Mouse (Mus musculus): ENCODE results near the gene Erg28. TPM values are rescaled to one million over a fixed set of nuclear protein-coding genes. Genes with fewer than 3 reads are reported as not detected.

The Erg28 gene
- polyA plus RNA-seq, 1 experiment from 2014 or later = 89.4 TPM

GRCm38 (mm10) chr12:85767750-85768149 lies 56.6 kb downstream of the Erg28 start:
- Histone ChIP-seq H3K36me3 (no peaks in the 10 kb centered on the region), H3K9ac (replicated peaks) (no peak overlapping the region), H3K9me3 (no peaks in the 10 kb centered on the region), H3K4me1 (no peaks in the 10 kb centered on the region), H3K4me3 (no peak overlapping the region), H3K27ac (replicated peaks) (no peak overlapping the region), H3K27me3 (no peaks in the 10 kb centered on the region), H3K4me2 (replicated peaks) (no peak overlapping the region)
- ATAC-seq (ENCODE audit: low FRiP score, low read depth) = no peak
- 66% methylated on average over 4 of the region's 4 CpGs for WGBS

GRCm38 (mm10) chr12:85766287-85766686 lies 58.1 kb downstream of the Erg28 start:
- no peak overlapping the region for H3K4me3 ChIP-seq
- no peak overlapping the region for H3K4me2 ChIP-seq (replicated peaks)
- H3K4me1 ChIP-seq = no peaks in the 10 kb centered on the region
- H3K36me3 ChIP-seq = no peaks in the 10 kb centered on the region
- no peak overlapping the region for H3K27ac ChIP-seq (replicated peaks)
- no peaks in the 10 kb centered on the region for H3K27me3 ChIP-seq
- WGBS = 80% methylated on average over 3 of the region's 3 CpGs
- H3K9me3 ChIP-seq = no peaks in the 10 kb centered on the region
- no peak overlapping the region for H3K9ac ChIP-seq (replicated peaks)
- no peak for ATAC-seq (ENCODE audit: low FRiP score, low read depth)

Other genes starting within 250 kb of the Erg28 start
- 0.54 and 0.92 TPM in 2 replicates for gene Jdp2, start 225.5 kb downstream of the Erg28 start, polyA plus RNA-seq (2016; fragmentation: Nextera tagmentation; extraction: Ambion mirVana)
- 1.2 and 2.0 TPM in 2 replicates for gene Batf, start 137.9 kb downstream of the Erg28 start, polyA plus RNA-seq (2016; fragmentation: Nextera tagmentation; extraction: Ambion mirVana)
- gene Flvcr2, start 78.0 kb downstream of the Erg28 start, polyA plus RNA-seq (2016; fragmentation: Nextera tagmentation; extraction: Ambion mirVana) = 2.3 and 2.5 TPM in 2 replicates
- 16.7 TPM in 2 replicates for gene Ttll5, start 109 bp upstream of the Erg28 start, polyA plus RNA-seq (2016; fragmentation: Nextera tagmentation; extraction: Ambion mirVana)

All from midbrain, embryonic 12.5 days (tissue).